Mouse (Mus musculus) CH12F3 (cell line): ENCODE data around the gene Olfr224.
"Not testable (repeated sequence)": the region's sequence is repeated elsewhere in the genome, so short reads cannot be mapped to it uniquely, and the experiment has no call there.

Experiments used
- in situ Hi-C: fragments of 300-500 bp; cut with MboI; formaldehyde crosslinking; loops from 2 replicates; pipeline ENCODE4 v1.14.3; 2020; ENCODE audit warnings: low sequenced_read_pairs

Gene Olfr224

DNA sequence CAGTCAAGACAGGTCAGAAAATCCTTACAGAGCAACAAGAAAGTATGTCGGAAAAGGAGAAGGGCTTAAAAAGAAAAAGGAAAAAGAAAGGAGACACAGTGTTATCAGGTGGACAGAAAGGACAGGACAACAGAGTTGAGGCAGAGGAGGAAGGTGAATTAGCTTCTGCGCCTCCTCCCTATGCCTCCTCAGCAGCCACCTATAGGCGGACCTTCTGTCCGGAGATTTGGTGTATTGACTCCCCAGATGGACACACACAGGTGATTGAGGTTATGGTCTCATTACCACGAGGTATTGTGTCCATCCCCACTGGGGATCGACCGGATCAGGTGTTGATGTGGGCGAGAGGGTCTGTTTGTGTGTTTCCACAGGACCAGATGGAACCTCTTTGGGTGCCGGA lies 50.6 kb downstream of the Olfr224 start:
- in situ Hi-C loops: not testable (repeated sequence)

DNA sequence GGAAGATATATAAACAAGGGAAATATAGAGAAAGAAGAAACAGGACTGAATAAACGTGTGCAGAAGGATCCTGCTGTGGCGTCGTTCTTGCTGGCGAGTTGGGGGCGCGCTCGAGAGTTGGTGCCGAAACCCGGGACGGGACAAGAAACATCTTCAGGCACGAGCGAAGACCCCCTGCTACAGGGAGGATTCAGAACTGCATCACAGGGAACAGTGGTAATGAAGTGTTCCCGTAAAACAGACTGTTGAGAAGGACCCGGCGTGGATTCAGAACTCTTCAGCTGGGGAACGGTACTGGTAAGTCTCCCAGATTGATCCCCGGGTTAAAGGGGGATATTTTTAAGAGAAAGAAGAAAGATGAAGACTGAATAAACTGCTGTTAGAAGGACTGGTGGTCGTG lies 51.4 kb downstream of the Olfr224 start:
- in situ Hi-C loops: not testable (repeated sequence)
